Mouse (Mus musculus): Measurements from ENCODE around the gene Creb3l2.

DNA sequence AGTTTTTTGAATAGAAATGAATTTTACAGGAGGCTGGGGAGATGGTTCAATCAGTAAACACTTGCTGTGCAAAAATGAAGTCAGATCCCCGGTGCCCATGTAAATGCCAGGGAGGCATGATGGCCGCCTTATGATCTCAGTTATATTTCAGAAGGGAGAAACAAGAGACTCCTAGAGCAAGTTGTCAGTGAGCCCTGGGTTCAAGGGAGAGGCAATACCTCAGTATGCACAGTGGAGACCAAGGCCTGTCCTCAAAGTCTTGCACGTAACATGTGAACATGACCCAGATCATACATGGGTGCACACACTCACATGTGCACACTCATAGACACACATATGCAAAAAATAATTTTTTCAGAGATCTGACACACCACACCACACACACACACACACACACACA is 151.3 kb downstream of the Creb3l2 start:
- TF ChIP-seq TAL1 (IDR thresholded peaks at IDR 0.05; ENCODE audit: low read length) (no peak), GATA1 (IDR thresholded peaks at IDR 0.05; ENCODE audit: low read length) (no peak)
